Mouse (Mus musculus) liver, postnatal 0 days (tissue): ENCODE results near the gene Klhl8.

Source experiments
- CTCF ChIP-seq: sonication (generic); IDR thresholded peaks from 2 replicates; pipeline ENCODE4 v1.5.1; 2016; ENCODE audit warnings: antibody characterized with exemption, low read depth
- EP300 ChIP-seq: IDR thresholded peaks from 2 replicates; pipeline ENCODE4 v1.6.1; 2016; ENCODE audit warnings: antibody characterized with exemption, low read depth, mild to moderate bottlenecking

- no peak for TF ChIP-seq CTCF
- TF ChIP-seq EP300: no peak
Measured at GRCm38 (mm10) chr5:103918233-103918632, 7.2 kb upstream of the Klhl8 start.
